Mouse (Mus musculus): ENCODE results near the gene Gm45618. TPM values are rescaled to one million over a fixed set of nuclear protein-coding genes. Genes with fewer than 3 reads are reported as not detected.

Gene Gm45618
- polyA plus RNA-seq, 1 experiment from 2014 or later: not detected

GRCm38 (mm10) chr7:142081736-142082135 lies 38.8 kb downstream of the Gm45618 start:
- Histone ChIP-seq H3K36me3 (ENCODE audit: control insufficient read depth, insufficient read depth, low read length) (peaks cover 68% of the 10 kb centered on the region), H3K4me3 (ENCODE audit: low read depth, low read length) (no peak overlapping the region), H3K4me2 (ENCODE audit: low read length) (no peak overlapping the region), H3K27me3 (replicated peaks; ENCODE audit: control insufficient read depth, insufficient read depth, low read length) (peaks cover 17% of the 10 kb centered on the region; the same call in 1 of the 2 replicates), H3K4me1 (ENCODE audit: control insufficient read depth, insufficient read depth, low read length) (peaks cover 20% of the 10 kb centered on the region), H3K9ac (ENCODE audit: low read length) (no peak overlapping the region), H3K9me3 (replicated peaks; ENCODE audit: control insufficient read depth, low read length) (no peaks in the 10 kb centered on the region), H3K27ac (ENCODE audit: low read depth, low read length) (no peak overlapping the region)
- no peak for ATAC-seq
- no peak for DNase-seq (ENCODE audit: low spot score)
- 46% methylated on average over 17 of the region's 17 CpGs for WGBS

DNA sequence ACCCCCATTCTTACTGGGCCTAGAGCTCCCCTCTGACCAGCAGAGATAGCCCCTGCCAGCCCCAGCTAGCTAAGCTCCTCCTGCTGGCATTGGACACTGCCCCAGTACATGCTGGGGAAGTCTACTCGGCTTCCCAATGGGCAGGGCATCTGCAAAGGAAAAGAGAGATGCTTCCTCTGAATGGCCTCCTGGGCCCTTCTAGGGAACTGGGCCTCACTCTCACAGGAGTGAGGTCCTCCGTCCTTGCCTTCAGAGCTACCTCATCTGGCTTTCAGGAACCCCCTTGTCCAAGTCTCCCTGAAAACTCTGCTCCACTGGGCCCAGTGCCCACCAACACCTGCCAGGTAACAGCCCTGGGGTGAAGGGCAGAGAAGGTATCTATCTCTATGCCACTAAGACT lies 39.7 kb downstream of the Gm45618 start:
- Histone ChIP-seq H3K4me3 (ENCODE audit: low read depth, low read length) (no peak overlapping the region), H3K36me3 (ENCODE audit: control insufficient read depth, insufficient read depth, low read length) (peaks cover 60% of the 10 kb centered on the region), H3K9ac (ENCODE audit: low read length) (no peak overlapping the region), H3K27me3 (replicated peaks; ENCODE audit: control insufficient read depth, insufficient read depth, low read length) (peaks cover 17% of the 10 kb centered on the region; the same call in 1 of the 2 replicates), H3K4me1 (ENCODE audit: control insufficient read depth, insufficient read depth, low read length) (peaks cover 20% of the 10 kb centered on the region), H3K9me3 (replicated peaks; ENCODE audit: control insufficient read depth, low read length) (no peaks in the 10 kb centered on the region), H3K27ac (ENCODE audit: low read depth, low read length) (no peak overlapping the region), H3K4me2 (ENCODE audit: low read length) (no peak overlapping the region)
- DNase-seq (ENCODE audit: low spot score): no peak
- WGBS: 78% methylated on average over 2 of the region's 2 CpGs
- ATAC-seq: no peak

DNA sequence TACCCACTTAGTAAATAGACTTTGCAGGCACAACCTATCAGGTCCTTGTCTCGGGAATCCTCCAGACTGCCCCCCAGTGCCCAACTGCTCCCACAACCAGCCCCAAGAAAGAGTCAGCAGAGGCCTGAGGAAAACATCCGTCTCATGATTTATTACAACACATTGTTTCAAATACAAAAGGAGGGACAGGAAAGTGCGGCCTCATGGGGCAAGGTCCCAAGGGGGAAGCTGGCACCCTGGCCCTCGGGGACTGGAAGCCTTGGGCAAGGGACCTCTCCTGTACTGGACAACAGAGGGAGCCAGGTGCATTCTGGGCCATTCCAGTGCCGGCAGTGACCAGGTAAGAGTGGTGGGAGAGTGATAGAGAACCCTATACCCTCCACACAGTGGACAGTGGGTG lies 41.2 kb downstream of the Gm45618 start:
- Histone ChIP-seq H3K4me2 (ENCODE audit: low read length) (no peak overlapping the region), H3K27ac (ENCODE audit: low read depth, low read length) (no peak overlapping the region), H3K27me3 (replicated peaks; ENCODE audit: control insufficient read depth, insufficient read depth, low read length) (peaks cover 17% of the 10 kb centered on the region; the same call in 1 of the 2 replicates), H3K4me1 (ENCODE audit: control insufficient read depth, insufficient read depth, low read length) (peaks cover 7% of the 10 kb centered on the region), H3K36me3 (ENCODE audit: control insufficient read depth, insufficient read depth, low read length) (peaks cover 45% of the 10 kb centered on the region), H3K4me3 (ENCODE audit: low read depth, low read length) (no peak overlapping the region), H3K9ac (ENCODE audit: low read length) (no peak overlapping the region), H3K9me3 (replicated peaks; ENCODE audit: control insufficient read depth, low read length) (no peaks in the 10 kb centered on the region)
- DNase-seq (ENCODE audit: low spot score) (no peak), ATAC-seq (no peak)
- 68% methylated on average over 5 of the region's 5 CpGs for WGBS

- 82% methylated on average over 3 of the region's 3 CpGs for WGBS
Measured at GRCm38 (mm10) chr7:142077138-142077537, 43.4 kb downstream of the Gm45618 start.

DNA sequence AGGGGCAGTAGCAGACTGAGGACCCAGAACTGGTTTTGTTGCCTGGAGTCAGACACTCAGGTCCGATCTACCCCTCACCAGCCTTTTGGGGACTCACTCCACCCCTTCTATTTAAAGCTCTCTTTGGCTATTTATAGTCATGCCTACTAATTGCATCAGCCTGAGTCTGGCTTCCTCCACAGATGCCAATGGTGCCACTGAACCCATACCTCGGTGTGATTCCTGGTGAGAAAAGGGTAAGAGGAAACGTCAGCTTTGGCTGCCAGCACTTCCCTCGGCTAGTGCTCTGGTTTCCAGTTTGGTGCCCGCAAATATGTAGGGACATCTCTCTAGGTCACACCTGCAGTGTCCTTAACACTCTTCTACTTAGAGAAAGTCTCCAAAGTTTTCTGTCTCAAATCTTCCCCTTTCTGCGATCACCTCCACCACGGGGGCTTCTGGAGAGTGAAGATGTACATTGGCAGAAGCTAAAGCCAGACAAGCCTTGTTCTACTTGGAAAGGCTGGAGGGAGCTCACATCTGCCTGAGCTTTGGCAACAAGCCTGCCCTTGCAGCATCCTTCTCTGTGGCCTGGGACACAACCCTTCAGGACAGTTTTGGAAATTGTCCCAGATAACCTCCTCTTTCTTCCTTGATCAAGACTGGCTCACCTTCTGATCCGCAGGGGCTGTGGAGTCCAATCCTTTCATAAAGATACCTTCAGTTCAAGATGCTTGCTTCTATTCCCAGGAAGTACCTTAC lies 46.2 kb downstream of the Gm45618 start:
- no peak for ATAC-seq

More at GRCm38 (mm10) chr7:142077138-142077537, 43.4 kb downstream of the Gm45618 start:
- Histone ChIP-seq H3K4me1 (ENCODE audit: control insufficient read depth, insufficient read depth, low read length) (no peaks in the 10 kb centered on the region), H3K36me3 (ENCODE audit: control insufficient read depth, insufficient read depth, low read length) (peaks cover 23% of the 10 kb centered on the region), H3K9me3 (replicated peaks; ENCODE audit: control insufficient read depth, low read length) (no peaks in the 10 kb centered on the region), H3K27ac (ENCODE audit: low read depth, low read length) (no peak overlapping the region), H3K9ac (ENCODE audit: low read length) (no peak overlapping the region), H3K4me3 (ENCODE audit: low read depth, low read length) (no peak overlapping the region), H3K27me3 (replicated peaks; ENCODE audit: control insufficient read depth, insufficient read depth, low read length) (no peaks in the 10 kb centered on the region), H3K4me2 (ENCODE audit: low read length) (no peak overlapping the region)
- ATAC-seq (no peak), DNase-seq (ENCODE audit: low spot score) (no peak)

GRCm38 (mm10) chr7:142071717-142072116 lies 48.8 kb downstream of the Gm45618 start:
- ATAC-seq (no peak), DNase-seq (ENCODE audit: low spot score) (no peak)
- Histone ChIP-seq H3K27ac (ENCODE audit: low read depth, low read length) (no peak overlapping the region), H3K9ac (ENCODE audit: low read length) (no peak overlapping the region), H3K36me3 (ENCODE audit: control insufficient read depth, insufficient read depth, low read length) (no peaks in the 10 kb centered on the region), H3K4me3 (ENCODE audit: low read depth, low read length) (no peak overlapping the region), H3K9me3 (replicated peaks; ENCODE audit: control insufficient read depth, low read length) (no peaks in the 10 kb centered on the region), H3K27me3 (replicated peaks; ENCODE audit: control insufficient read depth, insufficient read depth, low read length) (no peaks in the 10 kb centered on the region), H3K4me1 (ENCODE audit: control insufficient read depth, insufficient read depth, low read length) (peaks cover 4% of the 10 kb centered on the region; the same call in 1 of the 2 replicates), H3K4me2 (ENCODE audit: low read length) (no peak overlapping the region)

More for the DNA sequence above, 46.2 kb downstream of the Gm45618 start:
- H3K4me2 ChIP-seq (ENCODE audit: low read length): no peak overlapping the region
- WGBS: 70% methylated on average over 8 of the region's 8 CpGs
- no peak overlapping the region for H3K9ac ChIP-seq (ENCODE audit: low read length)
- no peak overlapping the region for H3K4me3 ChIP-seq (ENCODE audit: low read depth, low read length)
- H3K27ac ChIP-seq (ENCODE audit: low read depth, low read length): no peak overlapping the region
- H3K4me1 ChIP-seq (ENCODE audit: control insufficient read depth, insufficient read depth, low read length): peaks cover 4% of the 10 kb centered on the region; the same call in 1 of the 2 replicates
- peaks cover under 1% of the 10 kb centered on the region; the same call in 1 of the 2 replicates for H3K36me3 ChIP-seq (ENCODE audit: control insufficient read depth, insufficient read depth, low read length)
- H3K9me3 ChIP-seq (replicated peaks; ENCODE audit: control insufficient read depth, low read length): no peaks in the 10 kb centered on the region
- DNase-seq (ENCODE audit: low spot score): no peak
- H3K27me3 ChIP-seq (replicated peaks; ENCODE audit: control insufficient read depth, insufficient read depth, low read length): no peaks in the 10 kb centered on the region

GRCm38 (mm10) chr7:142071212-142071578 lies 49.3 kb downstream of the Gm45618 start:
- Histone ChIP-seq H3K9me3 (replicated peaks; ENCODE audit: control insufficient read depth, low read length) (no peaks in the 10 kb centered on the region), H3K4me2 (ENCODE audit: low read length) (peak overlapping the region; percentile 42), H3K27me3 (replicated peaks; ENCODE audit: control insufficient read depth, insufficient read depth, low read length) (no peaks in the 10 kb centered on the region), H3K36me3 (ENCODE audit: control insufficient read depth, insufficient read depth, low read length) (no peaks in the 10 kb centered on the region), H3K4me1 (ENCODE audit: control insufficient read depth, insufficient read depth, low read length) (peaks cover 4% of the 10 kb centered on the region; the same call in 1 of the 2 replicates), H3K9ac (ENCODE audit: low read length) (peak overlapping the region; percentile 13; the same call in 1 of the 2 replicates), H3K4me3 (ENCODE audit: low read depth, low read length) (no peak overlapping the region), H3K27ac (ENCODE audit: low read depth, low read length) (no peak overlapping the region)
- DNase-seq (ENCODE audit: low spot score) (no peak), ATAC-seq (peak; percentile 68)
- WGBS: 7% methylated on average over 9 of the region's 10 CpGs

DNA sequence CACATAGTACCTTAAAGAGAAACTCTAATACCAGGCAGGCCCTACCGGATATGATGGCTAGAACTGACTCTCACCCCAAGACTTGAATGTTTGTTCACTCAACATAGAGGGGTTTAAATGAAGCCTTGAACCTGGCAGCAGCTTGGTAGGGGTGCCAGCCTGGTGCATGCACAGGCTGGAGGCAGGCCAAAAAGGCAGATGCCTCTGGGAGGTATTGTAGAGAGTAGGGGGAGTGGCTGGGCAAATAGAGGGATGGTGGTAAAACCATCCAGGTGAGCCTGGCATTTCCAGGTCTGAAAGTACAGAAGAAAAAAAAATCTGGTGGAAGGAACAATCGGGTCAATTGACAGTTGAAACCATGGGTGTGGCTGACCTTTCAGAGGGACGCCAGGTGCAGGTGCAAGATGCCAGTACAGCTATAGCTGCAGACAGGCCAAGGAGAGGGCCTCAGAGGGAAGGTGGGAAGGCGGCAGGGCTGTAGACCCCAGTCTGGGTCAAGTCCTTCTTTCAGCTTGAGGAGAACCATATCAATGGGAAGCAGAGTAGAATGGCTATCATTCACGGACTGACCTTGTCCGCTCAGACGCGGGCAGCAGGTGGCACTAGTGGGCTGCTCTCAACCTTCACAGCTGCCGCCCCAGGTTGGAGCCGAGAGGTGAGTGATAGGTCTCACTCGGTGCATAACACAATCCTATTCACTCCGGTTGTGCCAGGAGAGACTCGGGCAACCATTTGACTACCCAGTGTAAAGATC lies 49.9 kb downstream of the Gm45618 start:
- Histone ChIP-seq H3K27me3 (replicated peaks; ENCODE audit: control insufficient read depth, insufficient read depth, low read length) (no peaks in the 10 kb centered on the region), H3K4me2 (ENCODE audit: low read length) (peak overlapping the region; percentile 42), H3K4me1 (ENCODE audit: control insufficient read depth, insufficient read depth, low read length) (peaks cover 4% of the 10 kb centered on the region; the same call in 1 of the 2 replicates), H3K9ac (ENCODE audit: low read length) (peak overlapping the region; percentile 13; the same call in 1 of the 2 replicates), H3K27ac (ENCODE audit: low read depth, low read length) (no peak overlapping the region), H3K4me3 (ENCODE audit: low read depth, low read length) (no peak overlapping the region), H3K36me3 (ENCODE audit: control insufficient read depth, insufficient read depth, low read length) (no peaks in the 10 kb centered on the region), H3K9me3 (replicated peaks; ENCODE audit: control insufficient read depth, low read length) (no peaks in the 10 kb centered on the region)
- peak; percentile 77 for DNase-seq (ENCODE audit: low spot score)
- peak; percentile 80 for ATAC-seq
- WGBS: 17% methylated on average over 13 of the region's 13 CpGs
